Mouse (Mus musculus): ENCODE measurements around the gene Oscar.
A peak's percentile ranks its signal among the peaks of the same experiment; 100 is the strongest.

Gene Oscar

DNA sequence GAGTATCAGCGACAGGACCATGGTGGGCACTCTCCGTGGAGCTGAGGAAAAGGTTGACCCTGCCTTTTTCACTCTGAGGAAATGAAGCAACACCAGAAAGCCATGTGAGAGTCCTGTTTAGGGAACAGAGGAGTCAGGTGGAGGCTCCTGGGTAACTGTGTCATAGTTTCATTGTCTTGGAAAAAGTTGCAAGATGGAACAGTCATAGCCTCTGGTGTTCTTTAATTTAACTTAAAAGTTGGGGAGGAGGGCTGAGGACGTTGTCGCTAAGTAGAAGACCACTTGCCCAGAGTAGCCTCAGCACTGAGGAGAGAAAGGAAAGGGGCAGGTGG lies at the start of gene Oscar:
Gene Oscar (minus strand): TSS at position 101 of the 332 bp plus-strand sequence.
- DNase-seq (ENCODE audit: low spot score) = no peak

- peak; percentile 98 for DNase-seq (ENCODE audit: low spot score)
Observed at GRCm38 (mm10) chr7:3665215-3666114, 49.5 kb upstream of the Oscar start, which contains the start of gene Leng1. Gene Leng1, minus strand, starts transcription at chr7:3665840.

GRCm38 (mm10) chr7:3664524-3665214 lies 48.7 kb upstream of the Oscar start:
- DNase-seq (ENCODE audit: low spot score) = no peak

- DNase-seq (ENCODE audit: low spot score) = no peak
Observed at GRCm38 (mm10) chr7:3658578-3658977, 42.6 kb upstream of the Oscar start.

- no peak for DNase-seq (ENCODE audit: low spot score)
Observed at GRCm38 (mm10) chr7:3656966-3657365, 41.0 kb upstream of the Oscar start.

- no peak for DNase-seq (ENCODE audit: low spot score)
Observed at GRCm38 (mm10) chr7:3646641-3647040, 30.7 kb upstream of the Oscar start.

DNA sequence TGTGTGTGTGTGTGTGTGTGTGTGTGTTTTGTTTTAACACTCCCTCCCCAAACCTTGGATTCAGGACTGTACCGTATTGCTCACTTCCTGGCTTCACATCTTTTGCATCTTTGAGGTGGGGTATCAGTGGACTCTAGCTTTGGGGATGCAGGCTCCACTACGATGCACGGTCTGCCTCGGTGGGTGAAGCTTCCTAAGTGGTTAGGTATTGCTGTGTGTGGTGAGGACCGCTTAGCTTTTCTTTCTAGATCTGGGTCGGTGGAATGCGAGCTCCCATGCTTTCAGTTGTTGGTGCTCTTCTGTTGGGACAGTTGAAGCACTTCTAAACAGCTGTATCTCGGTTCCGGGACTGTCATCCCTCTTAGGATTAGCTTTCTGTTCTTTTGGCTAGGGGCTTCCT lies 30.2 kb upstream of the Oscar start:
- DNase-seq (ENCODE audit: low spot score) = no peak

DNA sequence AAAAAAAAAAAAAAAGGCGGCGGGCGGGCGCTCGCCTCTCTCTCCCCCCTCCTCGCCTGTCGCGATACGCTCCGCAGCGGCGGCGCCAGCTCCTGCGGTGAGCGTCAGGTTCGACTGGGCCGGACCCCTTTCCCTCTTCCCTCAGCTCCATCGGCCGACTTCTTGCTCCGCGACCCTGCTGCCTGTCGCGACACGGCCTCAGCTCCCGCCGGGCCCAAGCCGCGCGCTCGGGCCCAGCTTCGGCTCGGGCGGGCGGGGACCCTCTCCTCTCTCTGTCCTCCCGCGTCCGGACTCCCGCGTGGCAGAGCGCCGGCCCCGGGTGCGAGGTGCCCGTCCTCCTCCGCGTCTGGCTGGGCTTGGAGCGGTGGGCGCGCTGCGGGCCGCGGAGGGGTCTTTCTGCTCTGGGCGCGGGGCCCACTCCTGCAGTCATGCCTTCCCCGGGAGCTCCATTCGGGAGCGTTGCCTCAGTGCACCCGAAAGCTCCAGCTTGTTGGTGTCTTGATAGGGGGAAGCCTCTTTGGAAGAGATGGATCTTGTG lies 29.6 kb upstream of the Oscar start:
- no peak for DNase-seq (ENCODE audit: low spot score)

DNA sequence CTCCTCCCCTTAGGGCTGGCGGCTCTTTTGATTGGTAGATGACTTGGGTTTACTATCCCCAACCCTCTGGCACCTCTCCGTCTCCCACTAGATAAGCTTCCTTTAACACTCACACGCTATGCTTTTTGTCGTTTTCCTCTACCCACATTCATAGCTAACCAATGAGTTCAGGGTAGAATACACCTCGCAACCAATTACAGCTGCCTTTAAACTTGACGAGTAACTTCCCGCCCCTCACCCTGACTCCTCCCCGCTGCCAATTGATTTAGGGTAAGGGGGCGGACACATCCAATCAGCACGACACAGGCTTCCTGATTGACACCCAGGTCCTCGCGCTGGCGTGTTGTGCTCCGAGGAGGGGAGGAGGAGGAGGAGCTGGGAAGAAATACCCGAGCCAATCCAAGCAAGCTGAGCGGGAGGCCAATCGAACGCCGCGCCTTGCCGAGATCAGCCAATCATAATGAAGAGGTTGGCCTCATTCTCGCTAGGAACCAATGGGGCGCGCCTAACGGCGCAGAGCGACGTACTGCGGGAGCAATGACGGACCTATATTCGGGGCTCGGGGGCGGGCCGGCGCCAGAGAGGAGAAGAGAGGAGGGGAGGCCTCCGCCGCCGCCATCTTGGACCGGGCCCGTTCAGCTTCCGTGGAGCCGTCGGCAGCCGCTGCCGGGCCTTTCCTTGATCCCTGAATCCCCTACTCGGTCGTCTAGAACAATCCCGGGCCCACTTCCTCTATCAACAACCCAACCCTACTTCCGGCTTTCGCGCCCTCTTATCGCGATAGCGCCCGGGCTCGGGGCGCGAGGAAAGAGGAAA lies 28.9 kb upstream of the Oscar start, which contains the start of gene Cnot3:
Gene Cnot3 (plus strand): TSS at position 597 of the 816 bp plus-strand sequence.
- peak; percentile 100 for DNase-seq (ENCODE audit: low spot score)

DNA sequence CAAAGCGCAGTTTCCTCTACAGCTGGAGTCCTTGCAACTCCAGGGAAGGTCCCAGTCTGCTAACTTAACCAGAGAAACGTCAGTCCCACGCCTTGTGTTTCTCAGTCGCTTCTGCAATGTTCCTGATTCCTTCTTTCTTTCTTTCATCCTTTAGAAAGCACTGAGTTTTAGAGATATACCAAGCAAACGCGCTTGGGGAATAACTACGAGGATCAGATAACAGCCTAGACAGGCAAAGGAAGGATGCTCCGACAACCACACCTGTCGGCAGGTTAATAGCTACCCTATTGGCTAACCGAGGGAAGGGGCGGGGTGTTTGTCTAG lies 28.4 kb upstream of the Oscar start:
- DNase-seq (ENCODE audit: low spot score) = no peak

- DNase-seq (ENCODE audit: low spot score) = no peak
Observed at GRCm38 (mm10) chr7:3643843-3644242, 27.9 kb upstream of the Oscar start.

DNA sequence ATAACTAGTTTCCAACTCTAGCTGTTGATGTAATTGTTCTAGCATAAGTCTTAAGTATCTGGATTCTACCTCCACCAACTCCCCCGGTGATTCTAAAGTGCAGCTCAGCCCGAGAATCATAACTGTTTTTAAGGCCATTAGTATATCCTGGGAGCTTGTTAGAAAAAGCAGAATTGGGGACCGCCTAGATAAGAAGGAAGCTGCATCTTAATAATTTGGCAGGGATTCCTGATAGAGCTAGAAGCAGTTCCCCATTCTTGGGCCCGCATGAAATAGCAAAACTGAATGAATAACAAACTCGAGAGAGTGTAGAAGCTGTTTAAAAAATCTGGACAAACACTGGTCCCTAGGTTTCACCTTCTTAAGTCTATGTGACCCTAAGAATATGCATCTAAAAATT lies 27.5 kb upstream of the Oscar start:
- no peak for DNase-seq (ENCODE audit: low spot score)

GRCm38 (mm10) chr7:3630478-3630815 lies 14.5 kb upstream of the Oscar start:
- no peak for DNase-seq (ENCODE audit: low spot score)

DNA sequence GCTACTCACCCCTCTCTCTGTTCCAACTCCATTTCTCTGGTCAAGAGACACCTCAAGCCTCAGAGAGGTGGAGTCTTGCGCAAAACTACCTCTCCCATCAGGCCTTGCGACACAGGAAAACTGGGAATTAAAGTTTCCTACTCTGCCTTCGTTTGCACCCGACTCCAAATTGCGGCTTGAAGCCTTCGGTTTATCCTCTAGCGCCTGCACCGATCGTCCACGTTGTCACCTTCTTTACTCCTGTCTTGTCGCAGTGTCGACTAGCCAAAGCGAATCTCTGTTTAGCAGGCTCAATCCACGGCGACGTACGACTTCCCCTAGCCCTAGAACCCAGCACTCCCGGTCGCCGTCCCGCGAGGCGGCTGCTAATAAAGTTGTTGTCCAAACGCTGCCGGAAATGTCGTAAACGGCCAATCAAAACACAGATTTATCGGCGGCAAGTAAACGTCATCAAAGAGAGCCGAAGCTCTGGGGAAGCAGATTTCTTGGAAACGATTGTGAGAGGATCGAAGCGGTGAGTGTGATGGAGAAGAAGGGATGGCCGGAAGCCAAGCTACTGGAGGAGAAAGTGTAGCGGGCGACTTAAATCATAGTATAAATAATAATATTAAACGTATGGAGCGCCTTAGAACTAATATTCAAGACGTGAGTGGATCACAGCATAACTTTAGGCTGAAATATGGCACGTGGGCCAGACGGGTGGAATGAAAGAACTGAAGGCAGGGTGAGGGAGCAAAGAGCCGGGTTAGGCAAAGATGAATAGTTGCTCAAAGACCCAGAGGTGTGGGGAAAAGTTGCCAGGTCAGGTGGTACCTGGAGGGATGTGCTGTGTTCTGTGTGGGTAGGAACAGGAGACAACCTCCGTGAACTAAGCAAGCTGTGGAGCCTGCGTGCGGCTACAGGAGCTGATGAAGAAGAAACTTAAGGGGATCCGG lies 13.9 kb upstream of the Oscar start, which contains the start of the genes Tfpt and Prpf31:
Gene Tfpt (minus strand): TSS at position 387 of the 935 bp plus-strand sequence.
Gene Prpf31 (plus strand): TSS at position 443 of the 935 bp plus-strand sequence.
- peak; percentile 87 for DNase-seq (ENCODE audit: low spot score)

DNA sequence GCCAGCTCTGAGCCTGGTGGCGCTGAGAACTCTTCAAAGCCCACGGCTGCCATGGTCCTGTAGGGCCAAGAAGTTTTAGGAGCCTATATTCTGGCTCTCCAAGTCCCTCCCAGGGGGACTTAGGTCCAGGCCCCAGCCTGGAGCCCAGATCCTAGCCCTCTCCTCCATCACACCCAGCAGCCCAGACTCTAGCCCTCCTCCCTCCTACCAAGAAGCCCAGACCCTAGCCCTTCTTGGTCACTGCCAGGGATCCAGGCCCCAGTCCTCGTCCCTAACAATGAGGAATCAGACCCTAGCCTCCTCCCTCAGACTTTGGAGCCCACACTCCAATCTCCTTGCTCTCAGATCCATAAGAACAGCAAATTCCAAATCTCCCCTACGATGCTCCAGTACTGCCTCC lies 13.1 kb upstream of the Oscar start:
- DNase-seq (ENCODE audit: low spot score) = no peak

- DNase-seq (ENCODE audit: low spot score) = peak; percentile 81
Observed at GRCm38 (mm10) chr7:3617242-3617995, 1.5 kb upstream of the Oscar start, which contains the start of gene Ndufa3. Gene Ndufa3, plus strand, starts transcription at chr7:3617373.

- no peak for DNase-seq (ENCODE audit: low spot score)
Observed at GRCm38 (mm10) chr7:3616389-3617241, 658 bp upstream of the Oscar start.

- DNase-seq (ENCODE audit: low spot score) = no peak
Observed at GRCm38 (mm10) chr7:3614021-3614420, 1.9 kb downstream of the Oscar start.

DNA sequence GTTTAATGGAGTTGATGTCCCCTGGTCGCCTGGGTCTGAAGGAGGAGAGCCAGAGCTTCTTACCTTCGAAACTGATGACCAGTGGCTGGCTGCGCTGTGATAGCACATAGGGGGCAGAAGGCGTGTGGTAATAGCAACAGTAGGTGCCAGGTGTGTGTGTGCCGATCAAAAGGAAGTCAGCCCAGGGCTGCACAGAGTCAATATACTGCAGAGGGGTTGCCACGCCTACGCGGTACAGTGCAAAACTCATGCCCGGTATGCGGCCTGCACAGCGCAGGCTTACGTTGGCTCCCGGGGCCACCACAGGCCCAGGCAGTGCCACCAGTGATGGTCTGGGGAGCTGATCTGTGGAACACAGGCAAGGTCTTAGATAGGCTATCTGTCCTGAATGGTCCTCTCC lies 5.0 kb downstream of the Oscar start:
- DNase-seq (ENCODE audit: low spot score) = no peak
